ENCODE assay signal across 9 mouse cellular contexts in genomic region chr7:66107930-66108329, GRCm38 (mm10). TPM values are rescaled to one million over a fixed set of nuclear protein-coding genes. Genes with fewer than 3 reads are reported as not detected.
DNase-seq lines count a peak whose midpoint lies in the region; ATAC-seq lines count a peak whose summit lies in the region.
"Had no signal": no experiment of that assay in that cellular context is flagged by ENCODE, and none has a peak within 500 bp of the region (broad histone marks: within the 10 kb centered on the region; RNA-seq: fewer than 3 reads in every experiment).

No protein-coding gene starts in this region.

- peaks cover 23% of the 10 kb centered on the region; the same call in 1 of the 2 replicates for H3K4me1 ChIP-seq in kidney, embryonic 16.5 days (ENCODE audit: insufficient read depth, low read length)
- H3K4me1 ChIP-seq in limb, embryonic 10.5 days: peaks cover 24% of the 10 kb centered on the region

- H3K4me3 ChIP-seq in kidney, embryonic 16.5 days (ENCODE audit: low read length): no peak overlapping the region
- no peak overlapping the region for H3K4me3 ChIP-seq in limb, embryonic 10.5 days

- H3K36me3 ChIP-seq in kidney, embryonic 16.5 days (ENCODE audit: insufficient read depth, low read length): no peaks in the 10 kb centered on the region
- H3K36me3 ChIP-seq in limb, embryonic 10.5 days: no peaks in the 10 kb centered on the region
- H3K36me3 ChIP-seq: embryonic facial prominence, embryonic 12.5 days; limb, embryonic 15.5 days had no signal

- H3K9ac ChIP-seq in kidney, embryonic 16.5 days (replicated peaks; ENCODE audit: low read length): no peak overlapping the region
- H3K9ac ChIP-seq: limb, embryonic 15.5 days had no signal

- no peak for ATAC-seq in kidney, embryonic 16.5 days (ENCODE audit: low FRiP score, low TSS enrichment)
- no peak for ATAC-seq in erythroblast, adult 5-6 weeks (replicated peaks; ENCODE audit: low FRiP score, poor library complexity, severe bottlenecking)

- no peak overlapping the region for H3K4me2 ChIP-seq in kidney, embryonic 16.5 days (replicated peaks; ENCODE audit: low read depth, low read length)

- H3K9me3 ChIP-seq in kidney, embryonic 16.5 days (ENCODE audit: low read length): no peaks in the 10 kb centered on the region
- no peaks in the 10 kb centered on the region for H3K9me3 ChIP-seq in limb, embryonic 10.5 days (replicated peaks)
- H3K9me3 ChIP-seq: embryonic facial prominence, embryonic 12.5 days; limb, embryonic 15.5 days had no signal

- WGBS in kidney, embryonic 16.5 days: 16% methylated on average over 7 of the region's 7 CpGs
- 14% methylated on average over 7 of the region's 7 CpGs for WGBS in limb, embryonic 10.5 days

- no peaks in the 10 kb centered on the region for H3K27me3 ChIP-seq in kidney, embryonic 16.5 days (ENCODE audit: insufficient read depth, low read length)
- no peaks in the 10 kb centered on the region for H3K27me3 ChIP-seq in limb, embryonic 10.5 days (ENCODE audit: low read depth, poor library complexity, severe bottlenecking)
- H3K27me3 ChIP-seq: embryonic facial prominence, embryonic 12.5 days; limb, embryonic 15.5 days had no signal

- no peak overlapping the region for H3K27ac ChIP-seq in kidney, embryonic 16.5 days (ENCODE audit: low read length)
- H3K27ac ChIP-seq in limb, embryonic 10.5 days: no peak overlapping the region
- H3K27ac ChIP-seq: embryonic facial prominence, embryonic 12.5 days had no signal

- peak; percentile 20 for DNase-seq in kidney, adult 18-20 months
- peak; percentile 60 for DNase-seq in ES-CJ7 (ENCODE audit: low read depth, low spot score)
- peak; percentile 27 to 48 for DNase-seq in adrenal gland, postnatal 36 days
- DNase-seq in limb, embryonic 10.5 days (ENCODE audit: low spot score): peak; percentile 38
- no peak for DNase-seq in layer of hippocampus, postnatal 14 days (ENCODE audit: low spot score in 2 of 2)

RNA-seq across cellular contexts. Expression of gene Chsy1, which starts 1.4 kb away (rescaled TPM):
- 13.4 and 13.9 TPM in 2 replicates for polyA plus RNA-seq in kidney, embryonic 16.5 days (2015; fragmentation: Nextera tagmentation; extraction: Ambion mirVana)
- total RNA-seq in adrenal gland, postnatal 36 days (2021): 10 to 100 TPM; 15.0 to 18.5 TPM
- 12.9 and 14.8 TPM in 2 replicates for polyA plus RNA-seq in limb, embryonic 10.5 days (2016; fragmentation: Nextera tagmentation; extraction: Ambion mirVana)
- 10 to 100 TPM; 20.4 to 20.5 TPM for total RNA-seq in layer of hippocampus, postnatal 14 days (2021)
- total RNA-seq in erythroblast, adult 5-6 weeks (2015; ENCODE audit: low replicate concordance): 6.7 and 8.5 TPM in 2 replicates
- 7.8 and 11.7 TPM in 2 replicates for total RNA-seq in erythroblast, adult 5-6 weeks (2017; ENCODE audit: low replicate concordance)

RNA-seq across cellular contexts. Expression of gene Selenos, which starts 28.5 kb away (rescaled TPM):
- polyA plus RNA-seq in kidney, embryonic 16.5 days (2015; fragmentation: Nextera tagmentation; extraction: Ambion mirVana): 111 and 125 TPM in 2 replicates
- total RNA-seq in adrenal gland, postnatal 36 days (2021): 100 to 1,000 TPM; 110 to 117 TPM
- 83.0 and 83.5 TPM in 2 replicates for polyA plus RNA-seq in limb, embryonic 10.5 days (2016; fragmentation: Nextera tagmentation; extraction: Ambion mirVana)
- 10 to 100 TPM; 55.5 to 59.8 TPM for total RNA-seq in layer of hippocampus, postnatal 14 days (2021)
- total RNA-seq in erythroblast, adult 5-6 weeks (2015; ENCODE audit: low replicate concordance): 27.7 and 28.0 TPM in 2 replicates
- 14.8 and 15.1 TPM in 2 replicates for total RNA-seq in erythroblast, adult 5-6 weeks (2017; ENCODE audit: low replicate concordance)

RNA-seq across cellular contexts. Expression of gene Snrpa1, which starts 49.1 kb away (rescaled TPM):
- 159 and 167 TPM in 2 replicates for polyA plus RNA-seq in kidney, embryonic 16.5 days (2015; fragmentation: Nextera tagmentation; extraction: Ambion mirVana)
- 10 to 100 TPM; 30.8 to 38.2 TPM for total RNA-seq in adrenal gland, postnatal 36 days (2021)
- 276 and 312 TPM in 2 replicates for polyA plus RNA-seq in limb, embryonic 10.5 days (2016; fragmentation: Nextera tagmentation; extraction: Ambion mirVana)
- total RNA-seq in layer of hippocampus, postnatal 14 days (2021): 10 to 100 TPM; 29.6 to 33.7 TPM
- 22.6 and 33.0 TPM in 2 replicates for total RNA-seq in erythroblast, adult 5-6 weeks (2015; ENCODE audit: low replicate concordance)
- 14.6 and 24.2 TPM in 2 replicates for total RNA-seq in erythroblast, adult 5-6 weeks (2017; ENCODE audit: low replicate concordance)

Comparison
In these comparisons a context has a peak if more than half of its experiments do, and no peak if none do; other contexts are left out.
1. DNase-seq: peak in kidney, adult 18-20 months (single experiment), ES-CJ7 (single experiment), adrenal gland, postnatal 36 days (2 of 2) and limb, embryonic 10.5 days (single experiment); none in layer of hippocampus, postnatal 14 days (0 of 2).